Mouse (Mus musculus) c-Kit-positive CD71-positive TER-119-negative erythroid progenitor cells, embryonic 14.5 days (primary cell): ENCODE data around the gene Nat9.

ENCODE experiments used
- DNase-seq: peaks from one replicate; pipeline ENCODE4 v3.0.0-alpha.2; 2013; ENCODE audit warnings: low read depth

Gene Nat9

DNA sequence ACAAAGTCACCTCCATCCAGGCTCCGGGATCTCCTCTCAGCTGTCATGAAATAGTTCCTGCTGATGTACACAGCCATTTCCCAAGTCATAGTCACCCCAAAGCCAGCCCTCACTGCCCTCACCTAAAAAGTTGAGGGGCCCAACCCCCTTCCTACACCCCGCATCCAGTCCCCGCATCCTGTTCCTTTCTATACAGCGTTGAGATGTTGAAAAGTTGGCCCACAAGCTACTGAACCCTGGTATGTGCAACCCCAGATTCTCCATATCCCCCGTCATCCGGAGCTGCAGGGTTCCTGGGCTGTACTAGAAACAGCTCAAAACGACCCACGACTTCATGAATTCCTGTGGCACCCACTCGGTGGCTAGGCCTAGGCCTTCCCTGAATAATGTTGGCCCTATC is 34.6 kb downstream of the Nat9 start:
- no peak for DNase-seq

DNA sequence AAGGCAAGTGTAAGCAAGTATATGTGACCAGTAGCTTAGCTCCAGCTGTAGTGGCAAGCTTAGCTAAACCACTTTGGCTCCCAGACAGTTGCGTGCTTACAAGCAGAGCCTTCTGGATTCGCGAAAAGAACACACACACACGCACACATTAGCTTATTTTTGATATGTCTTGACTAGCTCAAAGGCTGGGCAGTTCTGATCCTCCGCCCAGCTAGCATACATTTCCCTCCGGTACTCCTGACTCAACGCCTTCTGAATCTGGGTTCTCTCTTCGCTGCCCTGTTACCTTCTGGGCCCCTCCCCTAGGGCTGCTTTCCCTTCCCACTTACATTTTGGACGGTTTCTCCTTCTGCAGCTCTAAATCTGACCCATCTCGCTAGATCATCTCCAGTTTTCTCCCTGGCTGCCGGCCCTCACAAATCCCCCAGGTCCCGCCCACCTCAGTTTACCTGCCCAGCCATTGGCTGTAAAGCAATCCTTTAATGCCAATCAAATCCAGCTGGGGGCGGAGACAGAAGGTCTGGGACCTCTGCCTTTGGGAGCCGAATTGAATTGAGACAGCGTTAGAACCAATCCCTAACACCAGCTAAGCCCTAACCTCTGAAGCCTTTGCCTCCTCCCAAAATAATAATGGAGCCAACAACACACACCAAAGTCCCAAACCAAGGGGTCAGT is 35.8 kb downstream of the Nat9 start:
- DNase-seq, result no peak

DNA sequence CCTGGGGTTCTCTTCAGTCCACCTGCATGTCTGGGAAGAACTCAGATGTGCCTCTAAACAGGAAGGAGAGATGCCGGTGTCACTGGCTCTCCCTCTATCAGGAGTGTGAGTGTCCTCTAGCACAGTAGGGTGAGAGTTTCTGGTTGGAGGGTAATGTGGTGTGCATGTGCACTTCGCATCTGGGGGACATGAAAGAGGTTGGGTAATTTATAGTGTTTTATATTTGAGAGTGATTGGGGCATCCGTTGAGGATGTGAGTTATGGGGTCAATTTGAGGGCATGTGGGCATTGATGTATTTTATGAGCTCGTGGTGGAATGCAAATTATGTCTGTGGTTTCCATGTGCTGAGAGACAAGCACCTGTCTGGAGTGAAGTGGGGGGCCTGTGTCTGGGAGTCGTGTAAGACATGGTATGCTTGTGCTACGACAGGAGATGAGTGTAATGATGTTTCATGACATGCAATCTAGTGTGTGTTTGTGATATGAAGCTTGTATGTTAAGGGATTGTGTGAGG is 36.9 kb downstream of the Nat9 start:
- DNase-seq, result no peak

DNA sequence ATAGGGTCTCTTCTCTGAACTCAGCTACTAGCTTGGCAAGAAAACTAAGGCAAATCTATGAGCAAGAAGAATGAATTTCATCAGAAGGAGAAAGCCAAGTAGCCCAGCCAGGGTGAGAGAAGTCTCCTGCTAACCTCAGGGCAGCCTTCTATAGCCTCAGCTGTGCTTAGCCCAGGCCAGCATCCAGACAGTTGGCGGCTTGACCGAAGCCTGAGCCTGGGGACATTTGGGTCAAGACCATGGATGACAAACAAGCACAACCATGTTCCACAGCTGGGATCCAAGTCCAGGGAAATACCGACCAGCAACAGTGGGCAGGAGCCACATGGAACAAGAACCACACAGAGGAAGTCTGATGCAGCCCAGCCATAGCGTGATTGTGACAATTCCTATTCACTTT is 39.8 kb downstream of the Nat9 start:
- DNase-seq, result no peak

DNA sequence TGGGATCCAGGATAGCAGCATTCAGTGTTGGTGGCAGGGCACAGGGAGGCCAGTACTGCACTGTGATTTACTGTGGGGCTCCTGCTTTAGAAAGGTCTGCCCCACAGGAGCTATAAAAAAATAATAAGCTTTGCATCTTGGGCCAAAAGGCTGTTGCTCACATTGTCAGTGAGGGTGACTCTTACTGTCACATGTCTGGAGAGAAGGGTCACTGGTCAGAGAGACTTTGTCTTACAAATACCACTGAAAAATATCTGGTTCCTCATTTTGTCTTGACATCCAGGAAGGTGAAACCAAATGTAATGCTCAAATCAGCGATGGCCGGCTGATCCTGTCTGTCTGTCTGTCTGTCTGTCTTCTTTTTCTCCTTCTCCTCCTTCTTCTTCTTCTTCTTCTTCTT is 45.7 kb downstream of the Nat9 start:
- no peak for DNase-seq

DNA sequence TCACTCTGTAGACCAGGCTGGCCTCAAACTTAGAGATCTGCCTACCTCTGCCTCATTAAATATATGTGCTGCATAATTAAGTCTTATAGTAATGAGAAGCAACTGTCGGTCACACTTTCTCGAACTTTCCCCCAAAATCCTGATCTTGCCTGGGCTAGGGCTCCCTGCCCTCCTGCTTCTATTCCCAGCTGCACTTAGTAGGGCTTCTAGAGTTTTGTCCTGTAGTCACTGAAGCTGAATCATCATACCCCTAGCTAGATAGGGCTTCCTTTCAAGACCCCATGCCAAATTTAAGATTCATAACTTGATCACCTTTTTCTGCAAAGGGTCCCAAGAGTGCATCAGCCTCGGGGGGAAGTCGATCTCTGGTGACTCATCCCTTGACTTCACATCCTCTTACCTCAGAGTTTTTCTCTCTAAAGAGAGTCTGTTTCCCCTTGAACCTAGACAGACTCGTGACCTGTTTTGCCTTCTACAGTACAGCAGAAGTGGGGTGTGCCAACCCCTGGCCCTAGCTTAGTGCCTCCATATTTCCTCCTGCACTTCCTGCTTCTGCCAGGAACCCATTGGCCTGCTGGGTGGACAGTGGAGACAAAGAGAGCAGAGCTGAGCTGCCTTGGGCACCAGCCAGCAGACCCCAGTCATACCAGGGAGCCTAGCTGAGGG is 48.9 kb downstream of the Nat9 start:
- no peak for DNase-seq

DNA sequence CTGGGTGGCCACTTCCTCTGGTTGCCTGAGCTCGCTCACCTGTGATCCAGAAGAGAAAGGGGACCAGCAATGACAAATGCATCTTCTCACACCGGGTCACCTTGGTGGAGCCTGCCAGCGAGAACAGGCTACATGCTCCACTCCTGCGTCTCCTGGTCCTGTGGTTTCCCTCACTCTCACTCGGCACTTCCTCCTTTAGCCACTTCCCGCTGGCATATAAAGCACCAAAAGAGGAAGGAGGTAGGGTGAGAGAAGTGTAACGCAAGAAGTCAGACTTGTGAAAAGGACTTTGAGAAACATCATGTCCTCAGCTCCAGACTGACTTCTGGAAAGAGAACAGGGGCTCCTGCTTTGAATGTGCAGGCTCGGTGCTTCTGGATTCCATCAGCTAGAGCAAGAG is 53.9 kb downstream of the Nat9 start, which contains the start of gene Cd300lf:
Gene Cd300lf, minus strand, starts transcription at position 193 of the 400 bp plus-strand sequence.
- DNase-seq, result no peak
